Mouse (Mus musculus) mouse embryonic stem cell (cell line): ENCODE measurements at regions not wholly inside any gene's neighbourhood (a gene's known extent, or its start where the extent isn't known, plus 50 kb on each side); places are given as distances from the start of the nearest gene placed in this dataset.

Experiments
- in situ Hi-C, 2 experiments: fragments of 300-500 bp; cut with MboI; formaldehyde crosslinking; loops; 1 replicate in 1 of 2; 3 replicates in 1 of 2; pipeline ENCODE4 v1.14.3; 2019 to 2020; ENCODE audit warnings: low sequenced_read_pairs in 2 of 2, low pct_unique_long_range_greater_than_20kb in 1 of 2, mixed read lengths in 1 of 2; ENCODE audit not compliant: unreplicated experiment in 1 of 2

- in situ Hi-C loops = no loop called here
Measured at GRCm38 (mm10) chr14:25122971-25123535, 335.9 kb upstream of the Zmiz1 start.

- in situ Hi-C loops = no loop called here
Measured at GRCm38 (mm10) chr14:25123541-25124337, 335.2 kb upstream of the Zmiz1 start.

GRCm38 (mm10) chr14:25126544-25126943, 332.4 kb upstream of the Zmiz1 start:
- in situ Hi-C loops = no loop called here

GRCm38 (mm10) chr14:25127544-25128159, 331.3 kb upstream of the Zmiz1 start:
- in situ Hi-C loops = no loop called here

GRCm38 (mm10) chr14:25128160-25128547, 330.8 kb upstream of the Zmiz1 start:
- in situ Hi-C loops = no loop called here

- in situ Hi-C loops = no loop called here
Measured at GRCm38 (mm10) chr14:25135371-25135770, 323.6 kb upstream of the Zmiz1 start.

GRCm38 (mm10) chr14:25137312-25137711, 321.7 kb upstream of the Zmiz1 start:
- in situ Hi-C loops = no loop called here

- in situ Hi-C loops = no loop called here
Measured at GRCm38 (mm10) chr14:25138485-25138884, 320.5 kb upstream of the Zmiz1 start.

- in situ Hi-C loops = no loop called here
Measured at GRCm38 (mm10) chr14:25141933-25142332, 317.1 kb upstream of the Zmiz1 start.

- in situ Hi-C loops = no loop called here
Measured at GRCm38 (mm10) chr14:25143051-25143450, 315.9 kb upstream of the Zmiz1 start.

- in situ Hi-C loops = no loop called here
Measured at GRCm38 (mm10) chr14:25147731-25148130, 311.3 kb upstream of the Zmiz1 start.

GRCm38 (mm10) chr14:25150968-25151367, 308.0 kb upstream of the Zmiz1 start:
- in situ Hi-C loops = no loop called here

- in situ Hi-C loops = no loop called here
Measured at GRCm38 (mm10) chr14:25151485-25151884, 307.5 kb upstream of the Zmiz1 start.

- in situ Hi-C loops = no loop called here
Measured at GRCm38 (mm10) chr14:25153573-25153972, 305.4 kb upstream of the Zmiz1 start.

GRCm38 (mm10) chr14:25154180-25154579, 304.8 kb upstream of the Zmiz1 start:
- in situ Hi-C loops = no loop called here

- in situ Hi-C loops = no loop called here
Measured at GRCm38 (mm10) chr14:25155008-25155783, 303.8 kb upstream of the Zmiz1 start.

- in situ Hi-C loops = no loop called here
Measured at GRCm38 (mm10) chr14:25156171-25156570, 302.8 kb upstream of the Zmiz1 start.

- in situ Hi-C loops = no loop called here
Measured at GRCm38 (mm10) chr14:25161684-25162321, 297.2 kb upstream of the Zmiz1 start.

GRCm38 (mm10) chr14:25166217-25166616, 292.8 kb upstream of the Zmiz1 start:
- in situ Hi-C loops = no loop called here
